In the genomic region with DNA sequence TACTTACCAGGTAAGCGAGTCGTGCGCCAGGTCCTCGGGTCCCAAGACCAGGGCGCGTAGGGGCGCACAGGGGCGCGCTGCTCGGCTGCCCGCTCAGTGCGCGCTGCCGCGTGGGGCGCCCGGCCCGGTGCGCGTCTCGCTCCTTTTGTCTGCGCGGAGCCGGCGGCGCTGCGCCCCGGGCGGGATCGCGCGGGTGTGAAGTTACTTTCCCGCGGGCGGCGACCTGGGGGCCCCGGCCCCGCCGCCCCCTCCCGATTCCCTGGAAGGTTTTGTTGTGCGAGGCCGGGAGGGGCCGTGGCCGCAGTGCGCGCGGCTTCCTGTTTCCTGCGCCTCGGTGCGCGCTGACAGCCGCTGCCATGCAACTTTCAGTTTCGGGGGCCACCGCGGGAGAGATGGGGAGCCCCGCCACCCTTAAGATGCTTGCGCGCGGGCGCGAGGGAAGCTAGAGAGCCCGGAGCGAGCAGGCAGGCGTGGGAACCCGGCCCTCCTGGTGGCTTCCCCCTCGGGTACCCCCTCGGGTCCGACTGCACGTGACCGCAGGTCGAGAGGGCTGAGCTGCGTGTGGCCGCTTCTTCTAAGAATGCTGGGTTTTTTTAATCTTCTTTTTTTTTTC, we compare ENCODE assay signal across 8 mouse cellular contexts.
DNase-seq lines count a peak whose midpoint lies in the region; ATAC-seq lines count a peak whose summit lies in the region.

No protein-coding gene starts in this region.

- no peaks in the 10 kb centered on the region for H3K27me3 ChIP-seq in heart, embryonic 13.5 days (replicated peaks)
- H3K27me3 ChIP-seq in kidney, embryonic 15.5 days, result peaks cover 11% of the 10 kb centered on the region

- H3K4me1 ChIP-seq in heart, embryonic 13.5 days, result peaks cover 77% of the 10 kb centered on the region
- H3K4me1 ChIP-seq in kidney, embryonic 15.5 days, result peaks cover 99% of the 10 kb centered on the region

- peak overlapping the region; percentile 97 for H3K27ac ChIP-seq in heart, embryonic 13.5 days (replicated peaks)
- H3K27ac ChIP-seq in kidney, embryonic 15.5 days, result peak overlapping the region; percentile 95

- H3K4me2 ChIP-seq in heart, embryonic 13.5 days, result peak overlapping the region; percentile 92
- H3K4me2 ChIP-seq in kidney, embryonic 15.5 days, result peak overlapping the region; percentile 95

- H3K36me3 ChIP-seq in heart, embryonic 13.5 days, result no peaks in the 10 kb centered on the region
- no peaks in the 10 kb centered on the region for H3K36me3 ChIP-seq in kidney, embryonic 15.5 days

- peak; percentile 48 for DNase-seq in ovary, postnatal 36 days (ENCODE audit: low spot score)
- DNase-seq in ovary, adult 18-20 months (ENCODE audit: low spot score), result no peak
- DNase-seq in cerebellum, postnatal 25 days, result peak; percentile 79
- DNase-seq in lung, postnatal 10 days, result peak; percentile 76
- DNase-seq in right cerebral cortex, postnatal 10 days (ENCODE audit: low spot score in 2 of 2), result peak; percentile 66 to 72
- peak; percentile 56 for DNase-seq in urinary bladder, postnatal 14 days (ENCODE audit: low spot score)

- H3K9me3 ChIP-seq in heart, embryonic 13.5 days, result no peaks in the 10 kb centered on the region
- H3K9me3 ChIP-seq in kidney, embryonic 15.5 days (replicated peaks), result no peaks in the 10 kb centered on the region

- ATAC-seq in heart, embryonic 13.5 days (ENCODE audit: extremely low read depth, insufficient number of reproducible peaks, low FRiP score, low TSS enrichment), result no peak
- ATAC-seq in kidney, embryonic 15.5 days (replicated peaks; ENCODE audit: low FRiP score), result no peak

- H3K4me3 ChIP-seq in heart, embryonic 13.5 days, result peak overlapping the region; percentile 81
- H3K4me3 ChIP-seq in kidney, embryonic 15.5 days (replicated peaks), result peak overlapping the region; percentile 83

- WGBS in heart, embryonic 13.5 days, result under 1% methylated on average over 72 of the region's 73 CpGs
- WGBS in kidney, embryonic 15.5 days, result under 1% methylated on average over 73 of the region's 73 CpGs

- peak overlapping the region; percentile 95 for H3K9ac ChIP-seq in heart, embryonic 13.5 days
- H3K9ac ChIP-seq in kidney, embryonic 15.5 days, result peak overlapping the region; percentile 80
